15 mouse cellular contexts compared by ENCODE assay signal in the genomic region with DNA sequence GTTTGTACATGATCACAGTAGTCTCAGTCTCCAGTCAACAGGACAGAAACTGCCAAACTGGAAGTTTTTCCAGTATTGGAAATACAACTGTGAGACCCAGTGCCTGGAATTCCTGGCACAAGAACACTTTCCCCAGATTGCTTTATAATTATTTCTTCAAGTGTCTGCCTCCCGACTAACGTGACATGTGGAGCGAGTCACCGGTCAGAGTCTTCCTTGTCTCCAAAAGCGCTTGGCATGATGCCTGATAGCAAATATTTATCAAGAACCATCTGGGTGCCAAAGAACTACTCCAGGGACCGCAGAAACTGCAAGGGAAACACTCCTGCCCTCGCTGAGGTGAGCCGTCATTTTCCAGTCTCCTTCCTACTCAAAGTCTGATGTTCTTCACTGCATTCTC. TPM values are rescaled to one million over a fixed set of nuclear protein-coding genes. Genes with fewer than 3 reads are reported as not detected.
DNase-seq lines count a peak whose midpoint lies in the region; ATAC-seq lines count a peak whose summit lies in the region.
"Had no signal": no experiment of that assay in that cellular context is flagged by ENCODE, and none has a peak within 500 bp of the region (broad histone marks: within the 10 kb centered on the region; RNA-seq: fewer than 3 reads in every experiment).

No protein-coding gene starts in this region.

- WGBS in forebrain, embryonic 13.5 days = 62% methylated on average over 8 of the region's 8 CpGs
- 92% methylated on average over 8 of the region's 8 CpGs for WGBS in forebrain, embryonic 10.5 days

- H3K4me1 ChIP-seq in forebrain, embryonic 13.5 days = peaks cover 13% of the 10 kb centered on the region
- no peaks in the 10 kb centered on the region for H3K4me1 ChIP-seq in forebrain, embryonic 10.5 days
- H3K4me1 ChIP-seq: limb, embryonic 13.5 days had no signal

- no peak overlapping the region for H3K27ac ChIP-seq in forebrain, embryonic 13.5 days
- H3K27ac ChIP-seq in forebrain, embryonic 10.5 days = no peak overlapping the region
- H3K27ac ChIP-seq: embryonic facial prominence, embryonic 15.5 days; limb, embryonic 13.5 days; macrophage had no signal

- DNase-seq in forebrain, embryonic 10.5 days (ENCODE audit: extremely low spot score, low spot score) = no peak
- DNase-seq in layer of hippocampus, adult 9-11 months = peak; percentile 8
- DNase-seq in layer of hippocampus, postnatal 10 days (ENCODE audit: low spot score in 2 of 2) = no peak
- peak; percentile 6 to 24 for DNase-seq in layer of hippocampus, postnatal 14 days (ENCODE audit: low spot score in 2 of 2)
- DNase-seq in lung, postnatal 4 days = peak; percentile 54 to 57
- no peak for DNase-seq in gastrocnemius, adult 18-20 months (ENCODE audit: low spot score)
- no peak for DNase-seq in right cerebral cortex, postnatal 14 days
- DNase-seq: cerebellum, postnatal 36 days; heart, postnatal 36 days had no signal

- no peak overlapping the region for H3K4me3 ChIP-seq in forebrain, embryonic 13.5 days
- no peak overlapping the region for H3K4me3 ChIP-seq in forebrain, embryonic 10.5 days
- H3K4me3 ChIP-seq: embryonic facial prominence, embryonic 15.5 days; limb, embryonic 13.5 days had no signal

- H3K36me3 ChIP-seq in forebrain, embryonic 13.5 days (ENCODE audit: poor library complexity, severe bottlenecking) = no peaks in the 10 kb centered on the region
- no peaks in the 10 kb centered on the region for H3K36me3 ChIP-seq in forebrain, embryonic 10.5 days (replicated peaks)
- H3K36me3 ChIP-seq: embryonic facial prominence, embryonic 15.5 days; limb, embryonic 13.5 days had no signal

- H3K9ac ChIP-seq in forebrain, embryonic 13.5 days = no peak overlapping the region
- H3K9ac ChIP-seq: embryonic facial prominence, embryonic 15.5 days; limb, embryonic 13.5 days had no signal

- no peak overlapping the region for H3K4me2 ChIP-seq in forebrain, embryonic 13.5 days
- H3K4me2 ChIP-seq: embryonic facial prominence, embryonic 15.5 days; limb, embryonic 13.5 days had no signal

- H3K27me3 ChIP-seq in forebrain, embryonic 13.5 days = no peaks in the 10 kb centered on the region
- no peaks in the 10 kb centered on the region for H3K27me3 ChIP-seq in forebrain, embryonic 10.5 days (ENCODE audit: poor library complexity, severe bottlenecking)
- H3K27me3 ChIP-seq: embryonic facial prominence, embryonic 15.5 days; limb, embryonic 13.5 days had no signal

- peak; percentile 59; the same call in 1 of the 2 replicates for ATAC-seq in forebrain, embryonic 13.5 days
- ATAC-seq: midbrain, embryonic 16.5 days had no signal

- H3K9me3 ChIP-seq in forebrain, embryonic 13.5 days (replicated peaks) = no peaks in the 10 kb centered on the region
- H3K9me3 ChIP-seq in forebrain, embryonic 10.5 days = no peaks in the 10 kb centered on the region
- H3K9me3 ChIP-seq: embryonic facial prominence, embryonic 15.5 days; limb, embryonic 13.5 days had no signal

RNA-seq across cellular contexts. Expression of a gene that starts 45.6 kb away (rescaled TPM):
- polyA plus RNA-seq in forebrain, embryonic 13.5 days (2015; fragmentation: Nextera tagmentation; extraction: Ambion mirVana) = 6.7 and 7.7 TPM in 2 replicates
- 9.8 and 10.4 TPM in 2 replicates for polyA plus RNA-seq in forebrain, embryonic 10.5 days (2016; fragmentation: Nextera tagmentation; extraction: Ambion mirVana)
- 10 to 100 TPM; 12.2 to 12.8 TPM for total RNA-seq in layer of hippocampus, postnatal 10 days (2021)
- total RNA-seq in layer of hippocampus, postnatal 14 days (2021) = 10 to 100 TPM; 10.1 to 11.3 TPM
- under 1 TPM; 0.21 to 0.24 TPM for total RNA-seq in gastrocnemius, adult 18-20 months (2021)
- total RNA-seq: MEL had no signal

Comparison
In these comparisons a context has a peak if more than half of its experiments do, and no peak if none do; other contexts are left out.
1. DNase-seq: peak in layer of hippocampus, adult 9-11 months (single experiment), layer of hippocampus, postnatal 14 days (2 of 2) and lung, postnatal 4 days (2 of 2); none in forebrain, embryonic 10.5 days (single experiment), layer of hippocampus, postnatal 10 days (0 of 2), gastrocnemius, adult 18-20 months (single experiment) and right cerebral cortex, postnatal 14 days (single experiment).
2. RNA of a gene that starts 45.6 kb away (total RNA-seq): 12.2 to 12.8 TPM in layer of hippocampus, postnatal 10 days and 10.1 to 11.3 TPM in layer of hippocampus, postnatal 14 days; 0.21 to 0.24 TPM in gastrocnemius, adult 18-20 months; every median in the first group is over 4 times any median in the second.